Mouse (Mus musculus): ENCODE measurements around the gene Clpsl2. TPM values are rescaled to one million over a fixed set of nuclear protein-coding genes. Genes with fewer than 3 reads are reported as not detected.

Clpsl2 gene
- polyA plus RNA-seq, 1 experiment from 2014 or later: not detected

- Histone ChIP-seq H3K9me3 (ENCODE audit: control insufficient read depth, low read length) (no peaks in the 10 kb centered on the region), H3K9ac (replicated peaks; ENCODE audit: low read depth, low read length) (no peak overlapping the region), H3K27ac (ENCODE audit: low read length) (no peak overlapping the region), H3K36me3 (ENCODE audit: control insufficient read depth, insufficient read depth) (peaks cover 32% of the 10 kb centered on the region; the same call in 1 of the 2 replicates), H3K4me2 (ENCODE audit: low read length) (no peak overlapping the region), H3K27me3 (replicated peaks; ENCODE audit: control insufficient read depth, insufficient read depth, low read length) (no peaks in the 10 kb centered on the region), H3K4me1 (replicated peaks; ENCODE audit: control insufficient read depth, insufficient read depth, low read length) (no peaks in the 10 kb centered on the region), H3K4me3 (replicated peaks; ENCODE audit: low read length) (no peak overlapping the region)
- WGBS: 59% methylated on average over 2 of the region's 2 CpGs
- no peak for ATAC-seq
Measured at GRCm38 (mm10) chr17:28588591-28588990, 39.4 kb downstream of the Clpsl2 start.

- no peak overlapping the region for H3K9ac ChIP-seq (replicated peaks; ENCODE audit: low read depth, low read length)
- H3K9me3 ChIP-seq (ENCODE audit: control insufficient read depth, low read length): no peaks in the 10 kb centered on the region
- H3K4me3 ChIP-seq (replicated peaks; ENCODE audit: low read length): no peak overlapping the region
- H3K27ac ChIP-seq (ENCODE audit: low read length): no peak overlapping the region
- no peak overlapping the region for H3K4me2 ChIP-seq (ENCODE audit: low read length)
- ATAC-seq: no peak
- no peaks in the 10 kb centered on the region for H3K27me3 ChIP-seq (replicated peaks; ENCODE audit: control insufficient read depth, insufficient read depth, low read length)
- peaks cover 36% of the 10 kb centered on the region; the same call in 1 of the 2 replicates for H3K36me3 ChIP-seq (ENCODE audit: control insufficient read depth, insufficient read depth)
- no peaks in the 10 kb centered on the region for H3K4me1 ChIP-seq (replicated peaks; ENCODE audit: control insufficient read depth, insufficient read depth, low read length)
- WGBS: 95% methylated on average over 3 of the region's 3 CpGs
Measured at GRCm38 (mm10) chr17:28590596-28590995, 41.4 kb downstream of the Clpsl2 start.

- H3K4me3 ChIP-seq (replicated peaks; ENCODE audit: low read length): no peak overlapping the region
- 95% methylated on average over 5 of the region's 5 CpGs for WGBS
- ATAC-seq: no peak
- H3K4me1 ChIP-seq (replicated peaks; ENCODE audit: control insufficient read depth, insufficient read depth, low read length): no peaks in the 10 kb centered on the region
- no peaks in the 10 kb centered on the region for H3K9me3 ChIP-seq (ENCODE audit: control insufficient read depth, low read length)
- no peak overlapping the region for H3K9ac ChIP-seq (replicated peaks; ENCODE audit: low read depth, low read length)
- no peak overlapping the region for H3K27ac ChIP-seq (ENCODE audit: low read length)
- peaks cover 44% of the 10 kb centered on the region for H3K36me3 ChIP-seq (ENCODE audit: control insufficient read depth, insufficient read depth)
- no peak overlapping the region for H3K4me2 ChIP-seq (ENCODE audit: low read length)
- no peaks in the 10 kb centered on the region for H3K27me3 ChIP-seq (replicated peaks; ENCODE audit: control insufficient read depth, insufficient read depth, low read length)
Measured at GRCm38 (mm10) chr17:28591476-28591875, 42.3 kb downstream of the Clpsl2 start.

GRCm38 (mm10) chr17:28592998-28593397 lies 43.8 kb downstream of the Clpsl2 start:
- Histone ChIP-seq H3K4me2 (ENCODE audit: low read length) (no peak overlapping the region), H3K4me1 (replicated peaks; ENCODE audit: control insufficient read depth, insufficient read depth, low read length) (no peaks in the 10 kb centered on the region), H3K36me3 (ENCODE audit: control insufficient read depth, insufficient read depth) (peaks cover 51% of the 10 kb centered on the region), H3K4me3 (replicated peaks; ENCODE audit: low read length) (no peak overlapping the region), H3K27ac (ENCODE audit: low read length) (no peak overlapping the region), H3K9ac (replicated peaks; ENCODE audit: low read depth, low read length) (no peak overlapping the region), H3K27me3 (replicated peaks; ENCODE audit: control insufficient read depth, insufficient read depth, low read length) (no peaks in the 10 kb centered on the region), H3K9me3 (ENCODE audit: control insufficient read depth, low read length) (no peaks in the 10 kb centered on the region)
- 20% methylated on average over 4 of the region's 4 CpGs for WGBS
- ATAC-seq: no peak; the same call in 1 of the 2 replicates

GRCm38 (mm10) chr17:28593965-28594364 lies 44.8 kb downstream of the Clpsl2 start:
- Histone ChIP-seq H3K36me3 (ENCODE audit: control insufficient read depth, insufficient read depth) (peaks cover 54% of the 10 kb centered on the region), H3K27me3 (replicated peaks; ENCODE audit: control insufficient read depth, insufficient read depth, low read length) (no peaks in the 10 kb centered on the region), H3K4me3 (replicated peaks; ENCODE audit: low read length) (no peak overlapping the region), H3K4me2 (ENCODE audit: low read length) (no peak overlapping the region), H3K4me1 (replicated peaks; ENCODE audit: control insufficient read depth, insufficient read depth, low read length) (no peaks in the 10 kb centered on the region), H3K9me3 (ENCODE audit: control insufficient read depth, low read length) (no peaks in the 10 kb centered on the region), H3K27ac (ENCODE audit: low read length) (no peak overlapping the region), H3K9ac (replicated peaks; ENCODE audit: low read depth, low read length) (no peak overlapping the region)
- ATAC-seq: no peak
- 86% methylated on average over 4 of the region's 4 CpGs for WGBS

GRCm38 (mm10) chr17:28600780-28601179 lies 51.6 kb downstream of the Clpsl2 start:
- no peak for ATAC-seq
- 77% methylated on average over 5 of the region's 5 CpGs for WGBS
- no peaks in the 10 kb centered on the region for H3K27me3 ChIP-seq (replicated peaks; ENCODE audit: control insufficient read depth, insufficient read depth, low read length)

GRCm38 (mm10) chr17:28601557-28602250 lies 52.5 kb downstream of the Clpsl2 start:
- WGBS: 67% methylated on average over 9 of the region's 9 CpGs
- H3K4me1 ChIP-seq (replicated peaks; ENCODE audit: control insufficient read depth, insufficient read depth, low read length): no peaks in the 10 kb centered on the region

More at GRCm38 (mm10) chr17:28600780-28601179, 51.6 kb downstream of the Clpsl2 start:
- H3K4me3 ChIP-seq (replicated peaks; ENCODE audit: low read length): no peak overlapping the region
- no peaks in the 10 kb centered on the region for H3K4me1 ChIP-seq (replicated peaks; ENCODE audit: control insufficient read depth, insufficient read depth, low read length)
- H3K27ac ChIP-seq (ENCODE audit: low read length): no peak overlapping the region
- H3K36me3 ChIP-seq (ENCODE audit: control insufficient read depth, insufficient read depth): peaks cover 58% of the 10 kb centered on the region
- H3K4me2 ChIP-seq (ENCODE audit: low read length): no peak overlapping the region
- H3K9me3 ChIP-seq (ENCODE audit: control insufficient read depth, low read length): no peaks in the 10 kb centered on the region
- no peak overlapping the region for H3K9ac ChIP-seq (replicated peaks; ENCODE audit: low read depth, low read length)

More at GRCm38 (mm10) chr17:28601557-28602250, 52.5 kb downstream of the Clpsl2 start:
- Histone ChIP-seq H3K9me3 (ENCODE audit: control insufficient read depth, low read length) (no peaks in the 10 kb centered on the region), H3K9ac (replicated peaks; ENCODE audit: low read depth, low read length) (no peak overlapping the region), H3K27ac (ENCODE audit: low read length) (no peak overlapping the region), H3K4me3 (replicated peaks; ENCODE audit: low read length) (no peak overlapping the region), H3K36me3 (ENCODE audit: control insufficient read depth, insufficient read depth) (peaks cover 50% of the 10 kb centered on the region), H3K27me3 (replicated peaks; ENCODE audit: control insufficient read depth, insufficient read depth, low read length) (no peaks in the 10 kb centered on the region), H3K4me2 (ENCODE audit: low read length) (no peak overlapping the region)
- ATAC-seq: no peak

Small RNAs within 50 kb of the gene (microRNA-seq; reads per million reads assigned to microRNA genes)
- not detected for gene Gm25195
- not detected for gene Mir6969

Other genes starting within 250 kb of the Clpsl2 start
- gene Fance, start 235.9 kb upstream of the Clpsl2 start, polyA plus RNA-seq (2015; fragmentation: Nextera tagmentation; extraction: Ambion mirVana): 20.9 and 25.0 TPM in 2 replicates
- 354 and 367 TPM in 2 replicates for gene Rpl10a, start 220.9 kb upstream of the Clpsl2 start, polyA plus RNA-seq (2015; fragmentation: Nextera tagmentation; extraction: Ambion mirVana)
- 1.5 and 1.8 TPM in 2 replicates for gene Tead3, start 198.6 kb upstream of the Clpsl2 start, polyA plus RNA-seq (2015; fragmentation: Nextera tagmentation; extraction: Ambion mirVana)
- 1.5 and 1.7 TPM in 2 replicates for gene Tulp1, start 184.2 kb upstream of the Clpsl2 start, polyA plus RNA-seq (2015; fragmentation: Nextera tagmentation; extraction: Ambion mirVana)
- gene Fkbp5, start 31.9 kb upstream of the Clpsl2 start, polyA plus RNA-seq (2015; fragmentation: Nextera tagmentation; extraction: Ambion mirVana): 39.3 and 41.7 TPM in 2 replicates
- gene Armc12, start 18.6 kb upstream of the Clpsl2 start, polyA plus RNA-seq (2015; fragmentation: Nextera tagmentation; extraction: Ambion mirVana): not detected in 2 replicates
- not detected in 2 replicates for gene Clps, start 11.4 kb downstream of the Clpsl2 start, polyA plus RNA-seq (2015; fragmentation: Nextera tagmentation; extraction: Ambion mirVana)
- gene Lhfpl5, start 26.2 kb downstream of the Clpsl2 start, polyA plus RNA-seq (2015; fragmentation: Nextera tagmentation; extraction: Ambion mirVana): 5.3 and 8.3 TPM in 2 replicates
- gene Srpk1, start 73.3 kb downstream of the Clpsl2 start, polyA plus RNA-seq (2015; fragmentation: Nextera tagmentation; extraction: Ambion mirVana): 107 and 113 TPM in 2 replicates
- gene Slc26a8, start 140.8 kb downstream of the Clpsl2 start, polyA plus RNA-seq (2015; fragmentation: Nextera tagmentation; extraction: Ambion mirVana): 1.2 and 3.4 TPM in 2 replicates
- 27.2 and 27.8 TPM in 2 replicates for gene Mapk14, start 141.9 kb downstream of the Clpsl2 start, polyA plus RNA-seq (2015; fragmentation: Nextera tagmentation; extraction: Ambion mirVana)
- gene AC170998.1, start 176.7 kb downstream of the Clpsl2 start, polyA plus RNA-seq (2015; fragmentation: Nextera tagmentation; extraction: Ambion mirVana): 0.43 and 3.5 TPM in 2 replicates
- 0.47 and 1.1 TPM in 2 replicates for gene Mapk13, start 219.9 kb downstream of the Clpsl2 start, polyA plus RNA-seq (2015; fragmentation: Nextera tagmentation; extraction: Ambion mirVana)